Mouse (Mus musculus) erythroblast, embryonic 14.5 days (primary cell): ENCODE measurements at regions not wholly inside any gene's neighbourhood (a gene's known extent, or its start where the extent isn't known, plus 50 kb on each side); places are given as distances from the start of the nearest gene placed in this dataset.

Experiments
- H3K27me3 ChIP-seq: 2 replicates; pipeline ENCODE4 v1.6.1; 2012; ENCODE audit warnings: inconsistent platforms; ENCODE audit not compliant: control insufficient read depth
- H3K36me3 ChIP-seq: 2 replicates; pipeline ENCODE4 v1.6.1; 2012; ENCODE audit warnings: mild to moderate bottlenecking, inconsistent platforms; ENCODE audit not compliant: control insufficient read depth
- H3K4me1 ChIP-seq: 2 replicates; pipeline ENCODE4 v1.6.1; 2012; ENCODE audit warnings: inconsistent platforms; ENCODE audit not compliant: control insufficient read depth
- H3K4me3 ChIP-seq: replicated peaks from 2 replicates; pipeline ENCODE3; 2012; ENCODE audit warnings: moderate library complexity, mild to moderate bottlenecking, inconsistent platforms
- H3K9me3 ChIP-seq: 2 replicates; pipeline ENCODE4 v1.6.1; 2012; ENCODE audit warnings: low read length, inconsistent platforms, mixed read lengths; ENCODE audit not compliant: control insufficient read depth
- GATA1 ChIP-seq: IDR thresholded peaks from 2 replicates; pipeline ENCODE4 v1.6.1; 2012; ENCODE audit warnings: low read length, inconsistent platforms, mixed read lengths
- TAL1 ChIP-seq: IDR thresholded peaks from 3 replicates; pipeline ENCODE4 v1.6.1; 2012; ENCODE audit warnings: low read length, inconsistent platforms, mixed read lengths

DNA sequence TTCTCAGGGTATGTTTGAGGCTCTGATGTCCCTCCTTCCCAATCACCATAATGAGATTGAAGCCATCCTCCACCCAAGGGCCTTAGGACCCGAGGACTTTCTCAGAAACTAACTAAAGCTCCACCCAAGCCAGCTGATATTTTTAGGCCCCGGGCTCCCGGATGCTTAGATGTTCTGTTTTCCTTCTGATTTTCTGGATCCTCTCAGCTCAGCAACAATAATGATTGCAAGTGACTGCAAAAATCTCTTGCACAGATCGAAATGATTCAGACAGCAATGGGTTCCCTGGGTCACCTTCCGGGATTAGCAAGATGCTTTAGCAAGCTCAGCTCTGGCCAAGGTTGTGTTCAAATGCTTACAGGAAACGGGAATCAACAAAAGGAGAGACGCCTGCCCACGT lies 168.1 kb upstream of the Serp2 start:
- TF ChIP-seq TAL1 (no peak), GATA1 (no peak)
- Histone ChIP-seq H3K27me3 (no peaks in the 10 kb centered on the region), H3K36me3 (no peaks in the 10 kb centered on the region), H3K9me3 (no peaks in the 10 kb centered on the region), H3K4me3 (no peak overlapping the region), H3K4me1 (no peaks in the 10 kb centered on the region)

GRCm38 (mm10) chr14:76724395-76724794 lies 167.7 kb upstream of the Serp2 start:
- no peak overlapping the region for H3K4me3 ChIP-seq
- no peaks in the 10 kb centered on the region for H3K4me1 ChIP-seq
- no peaks in the 10 kb centered on the region for H3K36me3 ChIP-seq
- no peak for TF ChIP-seq GATA1
- TF ChIP-seq TAL1 = no peak
- no peaks in the 10 kb centered on the region for H3K27me3 ChIP-seq
- H3K9me3 ChIP-seq = no peaks in the 10 kb centered on the region

- TF ChIP-seq GATA1 (no peak), TAL1 (no peak)
These were observed 166.9 kb upstream of the Serp2 start for GRCm38 (mm10) chr14:76723551-76723950.

GRCm38 (mm10) chr14:76722297-76722696 lies 165.6 kb upstream of the Serp2 start:
- Histone ChIP-seq H3K4me1 (no peaks in the 10 kb centered on the region), H3K36me3 (no peaks in the 10 kb centered on the region), H3K4me3 (no peak overlapping the region), H3K9me3 (no peaks in the 10 kb centered on the region), H3K27me3 (no peaks in the 10 kb centered on the region)
- TF ChIP-seq TAL1 = no peak
- no peak for TF ChIP-seq GATA1

More at GRCm38 (mm10) chr14:76723551-76723950, 166.9 kb upstream of the Serp2 start:
- H3K27me3 ChIP-seq = no peaks in the 10 kb centered on the region
- H3K4me3 ChIP-seq = no peak overlapping the region
- H3K9me3 ChIP-seq = no peaks in the 10 kb centered on the region
- H3K4me1 ChIP-seq = no peaks in the 10 kb centered on the region
- no peaks in the 10 kb centered on the region for H3K36me3 ChIP-seq

- no peak overlapping the region for H3K4me3 ChIP-seq
- H3K36me3 ChIP-seq = no peaks in the 10 kb centered on the region
- H3K27me3 ChIP-seq = no peaks in the 10 kb centered on the region
- H3K4me1 ChIP-seq = no peaks in the 10 kb centered on the region
- H3K9me3 ChIP-seq = no peaks in the 10 kb centered on the region
- TF ChIP-seq GATA1 = no peak
- no peak for TF ChIP-seq TAL1
These were observed 165.1 kb upstream of the Serp2 start for GRCm38 (mm10) chr14:76721751-76722150.

- H3K9me3 ChIP-seq = no peaks in the 10 kb centered on the region
- TF ChIP-seq GATA1 (no peak), TAL1 (no peak)
- no peaks in the 10 kb centered on the region for H3K36me3 ChIP-seq
- no peaks in the 10 kb centered on the region for H3K27me3 ChIP-seq
- peaks cover 5% of the 10 kb centered on the region for H3K4me1 ChIP-seq
- no peak overlapping the region for H3K4me3 ChIP-seq
These were observed 160.4 kb upstream of the Serp2 start for GRCm38 (mm10) chr14:76717081-76717480.

GRCm38 (mm10) chr14:76714727-76715126 lies 158.0 kb upstream of the Serp2 start:
- peaks cover 5% of the 10 kb centered on the region for H3K4me1 ChIP-seq
- H3K9me3 ChIP-seq = no peaks in the 10 kb centered on the region
- TF ChIP-seq TAL1 (no peak), GATA1 (no peak)
- H3K36me3 ChIP-seq = no peaks in the 10 kb centered on the region
- H3K27me3 ChIP-seq = no peaks in the 10 kb centered on the region
- no peak overlapping the region for H3K4me3 ChIP-seq

DNA sequence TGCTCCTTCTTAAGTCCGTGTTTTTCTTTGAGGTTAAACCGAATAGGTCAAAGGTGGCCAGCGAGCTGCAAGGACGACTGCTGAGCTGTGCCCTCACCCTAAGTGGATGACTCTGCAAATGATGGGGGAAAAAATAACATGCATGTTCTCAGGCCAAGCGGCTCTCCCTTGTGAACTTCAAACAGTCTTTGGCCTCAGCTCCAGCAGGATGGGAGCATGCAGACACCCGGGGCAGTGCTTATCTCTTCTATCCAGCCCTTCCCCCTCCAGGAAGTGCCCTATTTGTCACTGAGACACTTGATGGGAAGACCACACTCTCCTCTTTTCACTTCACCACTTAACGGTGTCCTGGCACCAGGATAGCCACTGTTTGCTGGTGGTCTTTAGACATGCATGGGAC lies 157.3 kb upstream of the Serp2 start:
- Histone ChIP-seq H3K9me3 (no peaks in the 10 kb centered on the region), H3K27me3 (no peaks in the 10 kb centered on the region), H3K4me3 (no peak overlapping the region), H3K36me3 (no peaks in the 10 kb centered on the region), H3K4me1 (peaks cover 5% of the 10 kb centered on the region)
- TF ChIP-seq TAL1 (no peak), GATA1 (no peak)

DNA sequence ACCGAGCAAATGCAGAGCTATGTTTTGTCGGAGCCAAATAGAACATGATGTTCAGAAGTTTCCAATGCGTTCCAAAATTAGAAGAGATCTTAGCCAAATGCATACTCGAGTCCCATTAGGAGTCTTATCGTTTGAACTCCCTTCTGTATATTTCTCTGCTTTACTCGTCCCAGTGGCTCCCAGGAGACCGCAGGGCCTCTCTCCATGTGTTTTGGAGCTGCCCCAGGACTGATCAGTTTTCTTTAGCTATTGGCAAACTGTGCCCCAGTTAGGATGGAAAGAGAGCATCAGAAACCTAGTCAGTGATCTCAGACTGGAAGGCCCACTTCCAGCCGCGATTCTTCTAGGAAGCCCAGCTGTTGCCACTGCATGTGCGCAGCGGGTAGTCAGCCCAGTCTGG lies 152.0 kb upstream of the Serp2 start:
- Histone ChIP-seq H3K4me3 (no peak overlapping the region), H3K9me3 (no peaks in the 10 kb centered on the region), H3K27me3 (no peaks in the 10 kb centered on the region), H3K4me1 (no peaks in the 10 kb centered on the region; the same call in 1 of the 2 replicates), H3K36me3 (no peaks in the 10 kb centered on the region)
- no peak for TF ChIP-seq TAL1
- TF ChIP-seq GATA1 = no peak

- no peak for TF ChIP-seq TAL1
- no peak for TF ChIP-seq GATA1
- Histone ChIP-seq H3K4me1 (no peaks in the 10 kb centered on the region; the same call in 1 of the 2 replicates), H3K4me3 (no peak overlapping the region), H3K36me3 (no peaks in the 10 kb centered on the region), H3K27me3 (no peaks in the 10 kb centered on the region), H3K9me3 (no peaks in the 10 kb centered on the region)
These were observed 146.7 kb upstream of the Serp2 start for GRCm38 (mm10) chr14:76703373-76703764.
